Mouse (Mus musculus) lung, embryonic 14.5 days (tissue): ENCODE results near the gene Ube4a. TPM values are rescaled to one million over a fixed set of nuclear protein-coding genes. Genes with fewer than 3 reads are reported as not detected.

Experiments
- ATAC-seq: fragments of 200-750 bp; cut with Nextera tagmentation; 2 replicates; pipeline ENCODE4 v1.8.0; 2017; ENCODE audit warnings: mild to moderate bottlenecking, moderate TSS enrichment, moderate library complexity; ENCODE audit not compliant: insufficient read depth
- DNase-seq: peaks from one replicate; pipeline ENCODE4 v3.0.0-alpha.2; 2015
- H3K27ac ChIP-seq: fragments of 300-500 bp; sonication (generic); 2 replicates; pipeline ENCODE4 v1.5.1; 2014; ENCODE audit warnings: low read depth, mild to moderate bottlenecking, moderate library complexity
- H3K27me3 ChIP-seq: fragments of 300-500 bp; sonication (generic); 2 replicates; pipeline ENCODE4 v1.6.1; 2014; ENCODE audit warnings: low read length, control low read depth; ENCODE audit not compliant: insufficient read depth
- H3K36me3 ChIP-seq: fragments of 300-500 bp; sonication (generic); 2 replicates; pipeline ENCODE4 v1.6.1; 2014; ENCODE audit warnings: control low read depth; ENCODE audit not compliant: insufficient read depth
- H3K4me1 ChIP-seq: fragments of 300-500 bp; sonication (generic); 2 replicates; pipeline ENCODE4 v1.6.1; 2014; ENCODE audit warnings: antibody characterized with exemption, control low read depth; ENCODE audit not compliant: insufficient read depth
- H3K4me2 ChIP-seq: fragments of 300-500 bp; sonication (generic); 2 replicates; pipeline ENCODE4 v1.6.1; 2014; ENCODE audit warnings: mild to moderate bottlenecking
- H3K4me3 ChIP-seq: fragments of 300-500 bp; sonication (generic); 2 replicates; pipeline ENCODE4 v1.5.1; 2014; ENCODE audit warnings: low read depth, low read length
- H3K9ac ChIP-seq: fragments of 300-500 bp; sonication (generic); 2 replicates; pipeline ENCODE4 v1.6.1; 2014
- H3K9me3 ChIP-seq: fragments of 300-500 bp; sonication (generic); 2 replicates; pipeline ENCODE4 v1.6.1; 2016; ENCODE audit warnings: low read depth, low read length, control low read depth
- CTCF ChIP-seq: IDR thresholded peaks from 2 replicates; pipeline ENCODE4 v1.5.1; 2016; ENCODE audit warnings: antibody characterized with exemption, low read depth
- WGBS: fragments of 180-500 bp; shearing (Covaris S2); extraction: QIAGEN DNeasy Blood & Tissue Kit; methylation state at CpG from one replicate; pipeline ENCODE4 v1.1.7; 2014; 5-methylcytosine and 5-hydroxymethylcytosine counted together
- polyA plus RNA-seq: library from polyadenylated mRNA; unstranded; fragments of >200 nt; fragmentation: Nextera tagmentation; extraction: Ambion mirVana; gene quantifications from 2 replicates; pipeline ENCODE4 v1.2.1, GENCODE M21; 2014

The Ube4a gene
- polyA plus RNA-seq, 1 experiment from 2014 or later = 30.3 TPM

DNA sequence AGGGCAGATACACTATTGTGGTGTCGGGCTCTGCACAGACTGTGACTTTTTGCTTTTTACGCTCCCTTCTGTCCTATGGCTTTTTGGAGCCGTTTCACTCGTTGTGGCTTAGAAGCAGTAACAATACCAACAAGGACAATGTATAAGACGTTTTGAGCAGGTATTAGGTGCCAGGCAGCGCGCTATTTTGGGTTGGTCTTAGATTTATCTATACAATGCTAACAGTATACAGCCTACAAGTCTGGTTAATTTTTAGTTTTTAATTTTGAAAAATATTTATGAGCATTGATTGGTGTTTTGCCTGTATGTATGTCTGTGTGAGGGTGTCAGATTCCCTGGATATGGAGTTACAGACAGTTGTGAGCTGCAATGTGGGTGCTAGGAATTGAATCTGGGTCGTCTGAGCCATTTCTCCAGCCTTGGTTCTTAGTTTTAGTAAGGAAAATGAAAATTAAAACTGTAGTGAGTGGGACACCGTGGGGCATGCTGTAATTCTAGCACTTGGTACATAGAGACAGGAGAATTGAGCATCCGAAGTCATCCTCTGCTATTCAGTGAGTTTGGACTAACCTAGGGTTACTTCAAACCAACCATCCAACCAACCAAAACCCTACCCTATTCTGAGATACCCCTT, 550 bp upstream of the Ube4a start:
- peaks cover 7% of the 10 kb centered on the region; the same call in 1 of the 2 replicates for H3K4me1 ChIP-seq
- no peak for ATAC-seq
- peak overlapping the region; percentile 48 for H3K9ac ChIP-seq
- 17% methylated on average over 10 of the region's 10 CpGs for WGBS
- H3K27me3 ChIP-seq = no peaks in the 10 kb centered on the region
- no peak for TF ChIP-seq CTCF
- DNase-seq = no peak
- H3K4me2 ChIP-seq = peak overlapping the region; percentile 68
- H3K36me3 ChIP-seq = peaks cover 20% of the 10 kb centered on the region
- peak overlapping the region; percentile 78 for H3K4me3 ChIP-seq
- no peak overlapping the region for H3K27ac ChIP-seq
- no peaks in the 10 kb centered on the region for H3K9me3 ChIP-seq

- no peak overlapping the region for H3K4me3 ChIP-seq
- peaks cover 81% of the 10 kb centered on the region for H3K36me3 ChIP-seq
- no peaks in the 10 kb centered on the region for H3K27me3 ChIP-seq
- H3K4me1 ChIP-seq = no peaks in the 10 kb centered on the region
- H3K9ac ChIP-seq = no peak overlapping the region
- H3K27ac ChIP-seq = no peak overlapping the region
- no peak overlapping the region for H3K4me2 ChIP-seq
- 86% methylated on average over 3 of the region's 3 CpGs for WGBS
- no peak for DNase-seq
- TF ChIP-seq CTCF = no peak
- no peak for ATAC-seq
- H3K9me3 ChIP-seq = no peaks in the 10 kb centered on the region
Measured at GRCm38 (mm10) chr9:44954432-44954831, 11.0 kb downstream of the Ube4a start.

DNA sequence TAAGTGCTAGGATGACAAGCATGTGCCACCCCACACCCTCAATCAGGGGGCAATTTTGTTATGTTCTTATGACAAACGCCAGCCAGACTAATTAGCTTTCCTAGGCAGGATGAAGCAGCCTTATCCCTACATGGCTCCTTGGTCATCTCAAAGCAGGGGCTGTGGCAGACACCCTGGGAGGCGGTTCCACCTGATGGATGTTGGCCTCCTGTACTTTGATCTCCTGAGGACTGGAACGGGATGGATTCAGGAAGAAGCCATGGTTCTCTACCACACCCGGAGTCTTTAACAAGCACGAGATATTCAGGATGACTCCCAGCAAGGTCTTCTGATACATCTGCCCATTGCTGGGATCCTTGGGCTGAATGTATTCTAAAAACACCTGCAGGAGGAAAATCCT, 17.6 kb downstream of the Ube4a start:
- Histone ChIP-seq H3K27ac (no peak overlapping the region), H3K4me3 (no peak overlapping the region), H3K36me3 (peaks cover 82% of the 10 kb centered on the region), H3K9me3 (no peaks in the 10 kb centered on the region), H3K27me3 (no peaks in the 10 kb centered on the region), H3K4me1 (no peaks in the 10 kb centered on the region), H3K9ac (no peak overlapping the region), H3K4me2 (no peak overlapping the region)
- DNase-seq = no peak
- TF ChIP-seq CTCF = no peak
- 86% methylated on average over 5 of the region's 5 CpGs for WGBS
- no peak for ATAC-seq

GRCm38 (mm10) chr9:44946185-44946695, 19.2 kb downstream of the Ube4a start:
- H3K4me3 ChIP-seq = no peak overlapping the region
- H3K9me3 ChIP-seq = no peaks in the 10 kb centered on the region
- no peaks in the 10 kb centered on the region for H3K4me1 ChIP-seq
- no peak for DNase-seq
- no peak for ATAC-seq
- no peak overlapping the region for H3K9ac ChIP-seq
- no peak for TF ChIP-seq CTCF
- no peak overlapping the region for H3K27ac ChIP-seq
- H3K36me3 ChIP-seq = peaks cover 84% of the 10 kb centered on the region
- H3K4me2 ChIP-seq = no peak overlapping the region
- no peaks in the 10 kb centered on the region for H3K27me3 ChIP-seq
- 92% methylated on average over 7 of the region's 7 CpGs for WGBS

GRCm38 (mm10) chr9:44942421-44942820, 23.0 kb downstream of the Ube4a start:
- H3K4me2 ChIP-seq = no peak overlapping the region
- WGBS = 93% methylated on average over 4 of the region's 4 CpGs
- ATAC-seq (no peak), DNase-seq (no peak)
- no peaks in the 10 kb centered on the region for H3K9me3 ChIP-seq
- H3K4me1 ChIP-seq = no peaks in the 10 kb centered on the region
- no peak overlapping the region for H3K4me3 ChIP-seq
- H3K36me3 ChIP-seq = peaks cover 78% of the 10 kb centered on the region
- H3K27me3 ChIP-seq = no peaks in the 10 kb centered on the region
- H3K27ac ChIP-seq = no peak overlapping the region
- no peak overlapping the region for H3K9ac ChIP-seq
- no peak for TF ChIP-seq CTCF

GRCm38 (mm10) chr9:44941756-44942155, 23.6 kb downstream of the Ube4a start:
- DNase-seq = no peak
- WGBS = 82% methylated on average over 4 of the region's 4 CpGs
- H3K4me3 ChIP-seq = no peak overlapping the region
- H3K27ac ChIP-seq = no peak overlapping the region
- no peaks in the 10 kb centered on the region for H3K9me3 ChIP-seq
- no peak for ATAC-seq
- no peak for TF ChIP-seq CTCF
- no peak overlapping the region for H3K4me2 ChIP-seq
- no peaks in the 10 kb centered on the region for H3K4me1 ChIP-seq
- H3K36me3 ChIP-seq = peaks cover 73% of the 10 kb centered on the region
- no peaks in the 10 kb centered on the region for H3K27me3 ChIP-seq
- no peak overlapping the region for H3K9ac ChIP-seq

DNA sequence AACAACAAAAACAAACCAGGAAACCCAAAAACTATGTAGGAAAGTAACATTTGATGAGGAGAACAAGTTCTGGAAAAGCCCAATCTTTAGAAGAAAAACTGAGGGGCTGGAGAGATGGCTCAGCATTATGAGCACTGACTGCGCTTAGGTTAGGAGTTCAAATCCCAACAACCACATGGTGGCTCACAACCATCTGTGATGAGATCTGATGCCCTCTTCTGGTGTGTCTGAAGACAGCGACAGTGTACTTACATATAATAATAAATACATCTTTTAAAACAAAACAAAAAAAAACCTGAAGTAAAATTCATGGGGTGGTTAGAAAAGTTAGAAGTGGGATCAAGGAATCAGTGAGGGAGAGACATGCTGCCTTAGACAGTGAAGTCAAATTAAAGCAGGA, 43.9 kb downstream of the Ube4a start:
- 69% methylated on average over 2 of the region's 2 CpGs for WGBS
- Histone ChIP-seq H3K4me2 (peak overlapping the region; percentile 84), H3K4me1 (peaks cover 3% of the 10 kb centered on the region; the same call in 1 of the 2 replicates), H3K4me3 (peak overlapping the region; percentile 86), H3K9me3 (no peaks in the 10 kb centered on the region), H3K36me3 (no peaks in the 10 kb centered on the region; the same call in 1 of the 2 replicates), H3K27ac (peak overlapping the region; percentile 85), H3K27me3 (no peaks in the 10 kb centered on the region), H3K9ac (peak overlapping the region; percentile 40)
- ATAC-seq (no peak), DNase-seq (no peak)
- no peak for TF ChIP-seq CTCF
